Comparison of ENCODE assay signal across 9 mouse cellular contexts in the genomic region with DNA sequence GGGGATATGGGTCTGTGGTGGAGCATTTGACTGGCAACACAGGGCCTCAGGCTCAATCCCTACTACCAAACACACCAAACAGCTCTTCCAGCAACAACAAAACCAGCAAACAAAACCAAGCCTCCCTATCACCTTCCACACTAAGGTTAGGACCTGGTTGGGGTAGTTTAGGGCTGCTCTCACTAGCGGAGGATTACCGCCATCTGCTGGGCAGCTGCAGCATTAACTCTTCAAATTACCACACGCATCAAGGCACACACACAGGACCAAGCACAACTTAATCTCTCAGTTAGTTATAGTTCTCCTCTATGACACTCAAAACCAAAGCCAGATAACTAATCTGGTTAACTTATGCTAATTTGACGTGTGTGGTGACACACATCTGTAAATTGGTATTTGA. TPM values are rescaled to one million over a fixed set of nuclear protein-coding genes. Genes with fewer than 3 reads are reported as not detected.
A peak's percentile ranks its signal among the peaks of the same experiment; 100 is the strongest.
DNase-seq lines count a peak whose midpoint lies in the region; ATAC-seq and TF ChIP-seq lines count a peak whose summit lies in the region.
"Had no signal": no experiment of that assay in that cellular context is flagged by ENCODE, and none has a peak within 500 bp of the region (broad histone marks: within the 10 kb centered on the region; RNA-seq: fewer than 3 reads in every experiment).

No protein-coding gene starts in this region.

- H3K4me3 ChIP-seq in spleen, adult 2 months (ENCODE audit: extremely low read depth, insufficient read depth, insufficient read length): no peak overlapping the region
- no peak overlapping the region for H3K4me3 ChIP-seq in heart, embryonic 15.5 days

- TF ChIP-seq POLR2A in spleen, adult 2 months (IDR thresholded peaks at IDR 0.05; ENCODE audit: low read depth, low read length): no peak

- 0 out of 2 replicates have a peak, but pooled peaks have one; percentile 47 for ATAC-seq in heart, embryonic 15.5 days (replicated peaks; ENCODE audit: insufficient number of reproducible peaks, insufficient read depth, low FRiP score, low read depth)

- H3K27ac ChIP-seq in spleen, adult 2 months (ENCODE audit: insufficient read depth, low read length): no peak overlapping the region
- H3K27ac ChIP-seq in heart, embryonic 15.5 days: no peak overlapping the region

- peaks cover 9% of the 10 kb centered on the region for H3K27me3 ChIP-seq in spleen, adult 2 months (ENCODE audit: control insufficient read depth, insufficient read depth, low read length)
- peaks cover 6% of the 10 kb centered on the region; the same call in 1 of the 2 replicates for H3K27me3 ChIP-seq in heart, embryonic 15.5 days

- H3K36me3 ChIP-seq in spleen, adult 2 months (ENCODE audit: control insufficient read depth, insufficient read depth, low read length): no peaks in the 10 kb centered on the region
- H3K36me3 ChIP-seq in heart, embryonic 15.5 days: no peaks in the 10 kb centered on the region

- no peak overlapping the region for H3K9ac ChIP-seq in heart, embryonic 15.5 days

- 21% methylated on average over 4 of the region's 4 CpGs for WGBS in spleen, adult 2 months
- whole genome bisulfite sequencing in heart, embryonic 15.5 days: 6% methylated on average over 4 of the region's 4 CpGs

- no peaks in the 10 kb centered on the region for H3K9me3 ChIP-seq in heart, embryonic 15.5 days (replicated peaks)

- H3K4me1 ChIP-seq in spleen, adult 2 months (ENCODE audit: control insufficient read depth, insufficient read depth, insufficient read length): peaks cover 5% of the 10 kb centered on the region
- peaks cover 10% of the 10 kb centered on the region for H3K4me1 ChIP-seq in heart, embryonic 15.5 days (replicated peaks)

- H3K4me2 ChIP-seq in heart, embryonic 15.5 days: no peak overlapping the region

- peak in 1 of 2 experiments; percentile 35 for DNase-seq in spleen, adult 2 months (ENCODE audit: low read depth in 1 of 2, low spot score in 2 of 2)
- DNase-seq in spleen, adult 12 weeks (ENCODE audit: low spot score): no peak
- DNase-seq in adrenal gland, adult 2 months: peak; percentile 57
- DNase-seq in embryo, embryonic 10 days (ENCODE audit: low spot score): peak; percentile 86
- DNase-seq in left cerebral cortex, postnatal 25 days (ENCODE audit: low spot score in 2 of 2): peak; percentile 34 to 57
- DNase-seq in natural killer cell, adult 2 months (ENCODE audit: low spot score in 2 of 2): peak; percentile 3 to 43
- DNase-seq in yolk sac, embryonic 10.5 days (ENCODE audit: low spot score): no peak

- peak; percentile 51; the same call in 1 of the 2 replicates for TF ChIP-seq CTCF in spleen, adult 2 months (IDR thresholded peaks at IDR 0.05; ENCODE audit: extremely low read depth, insufficient read depth, insufficient read length, insufficient replicate concordance)

- intact Hi-C loops in left cerebral cortex, postnatal 25 days (cut with DNase I): loop anchor here (1.0 kb wide), 1 partner anchor 80 kb away; no protein-coding TSS in a partner anchor

RNA-seq across cellular contexts. Expression of gene Srsf12, which starts 4.1 kb away (rescaled TPM):
- polyA plus RNA-seq in spleen, adult 2 months (2012; rRNA removed): 0.30 and 0.40 TPM in 2 replicates
- total RNA-seq in adrenal gland, adult 2 months (2021): under 1 TPM; 0.55 to 0.98 TPM
- polyA plus RNA-seq in adrenal gland, adult 2 months (2012; rRNA removed): 0.22 and 0.85 TPM in 2 replicates
- 2.1 and 2.3 TPM in 2 replicates for polyA plus RNA-seq in heart, embryonic 15.5 days (2015; fragmentation: Nextera tagmentation; extraction: Ambion mirVana)
- total RNA-seq in left cerebral cortex, postnatal 25 days (2021): 10 to 100 TPM; 22.1 to 24.8 TPM
- total RNA-seq: gastrocnemius, adult 8-10 months had no signal

RNA-seq across cellular contexts. Expression of gene Pm20d2, which starts 15.1 kb away (rescaled TPM):
- polyA plus RNA-seq in spleen, adult 2 months (2012; rRNA removed): 1.3 TPM in 2 replicates
- total RNA-seq in adrenal gland, adult 2 months (2021): 10 to 100 TPM; 19.5 to 47.0 TPM
- polyA plus RNA-seq in adrenal gland, adult 2 months (2012; rRNA removed): 63.8 and 85.1 TPM in 2 replicates
- 2.1 and 2.3 TPM in 2 replicates for polyA plus RNA-seq in heart, embryonic 15.5 days (2015; fragmentation: Nextera tagmentation; extraction: Ambion mirVana)
- 1 to 10 TPM; 5.8 to 6.3 TPM for total RNA-seq in left cerebral cortex, postnatal 25 days (2021)

Comparison
In these comparisons a context has a peak if more than half of its experiments do, and no peak if none do; other contexts are left out.
1. DNase-seq: peak in adrenal gland, adult 2 months (single experiment), embryo, embryonic 10 days (single experiment), left cerebral cortex, postnatal 25 days (2 of 2) and natural killer cell, adult 2 months (2 of 2); none in spleen, adult 12 weeks (single experiment) and yolk sac, embryonic 10.5 days (single experiment).
2. RNA of gene Pm20d2, which starts 15.1 kb away (polyA plus RNA-seq): 63.8 to 85.1 TPM in adrenal gland, adult 2 months; 2.1 to 2.3 TPM in heart, embryonic 15.5 days and 1.3 TPM in spleen, adult 2 months; every median in the first group is over 10 times any median in the second.